Mouse (Mus musculus) hindbrain, embryonic 16.5 days (tissue): ENCODE data around the gene Ralgapb. TPM values are rescaled to one million over a fixed set of nuclear protein-coding genes. Genes with fewer than 3 reads are reported as not detected.
"Not testable (repeated sequence)": the region's sequence is repeated elsewhere in the genome, so short reads cannot be mapped to it uniquely, and the experiment has no call there.

Experiments
- ATAC-seq: fragments of 200-750 bp; cut with Nextera tagmentation; 2 replicates; pipeline ENCODE4 v1.8.0; 2017; ENCODE audit warnings: moderate TSS enrichment, moderate library complexity
- H3K27ac ChIP-seq: fragments of 300-500 bp; sonication (generic); 2 replicates; pipeline ENCODE4 v1.5.1; 2014; ENCODE audit warnings: low read depth, mild to moderate bottlenecking, control low read depth, low read length, moderate library complexity
- H3K27me3 ChIP-seq: fragments of 300-500 bp; sonication (generic); replicated peaks from 2 replicates; pipeline ENCODE4 v1.6.1; 2014; ENCODE audit warnings: low read length; ENCODE audit not compliant: control insufficient read depth, insufficient read depth
- H3K36me3 ChIP-seq: fragments of 300-500 bp; sonication (generic); 2 replicates; pipeline ENCODE4 v1.6.1; 2014; ENCODE audit warnings: mild to moderate bottlenecking, low read length, moderate library complexity, mixed read lengths; ENCODE audit not compliant: control insufficient read depth, insufficient read depth
- H3K4me1 ChIP-seq: fragments of 300-500 bp; sonication (generic); 2 replicates; pipeline ENCODE4 v1.6.1; 2014; ENCODE audit warnings: low read depth, low read length; ENCODE audit not compliant: control insufficient read depth, insufficient read depth
- H3K4me2 ChIP-seq: fragments of 300-500 bp; sonication (generic); 2 replicates; pipeline ENCODE4 v1.6.1; 2014; ENCODE audit warnings: mild to moderate bottlenecking, low read length, control low read depth, moderate library complexity
- H3K4me3 ChIP-seq: fragments of 300-500 bp; sonication (generic); 2 replicates; pipeline ENCODE4 v1.5.1; 2014; ENCODE audit warnings: mild to moderate bottlenecking, low read length, control low read depth, moderate library complexity
- H3K9ac ChIP-seq: fragments of 300-500 bp; sonication (generic); 2 replicates; pipeline ENCODE4 v1.6.1; 2014; ENCODE audit warnings: low read depth, mild to moderate bottlenecking, control low read depth, low read length, moderate library complexity
- H3K9me3 ChIP-seq: fragments of 300-500 bp; sonication (generic); 2 replicates; pipeline ENCODE4 v1.6.1; 2014; ENCODE audit warnings: mild to moderate bottlenecking, low read length, moderate library complexity; ENCODE audit not compliant: control insufficient read depth
- WGBS: fragments of 180-500 bp; shearing (Covaris S2); extraction: QIAGEN DNeasy Blood & Tissue Kit; methylation state at CpG from one replicate; pipeline ENCODE4 v1.1.7; 2014; 5-methylcytosine and 5-hydroxymethylcytosine counted together
- polyA plus RNA-seq: library from polyadenylated mRNA; unstranded; fragments of >200 nt; fragmentation: Nextera tagmentation; extraction: Ambion mirVana; gene quantifications from 2 replicates; pipeline ENCODE4 v1.2.1, GENCODE M21; 2015

Ralgapb gene
- polyA plus RNA-seq, 1 experiment from 2014 or later = 19.1 TPM

- ATAC-seq = no peak
- Histone ChIP-seq H3K27ac (no peak overlapping the region), H3K4me2 (no peak overlapping the region), H3K4me1 (no peaks in the 10 kb centered on the region), H3K9me3 (no peaks in the 10 kb centered on the region), H3K36me3 (peaks cover under 1% of the 10 kb centered on the region), H3K4me3 (no peak overlapping the region), H3K27me3 (no peaks in the 10 kb centered on the region), H3K9ac (no peak overlapping the region)
- 90% methylated on average over 7 of the region's 7 CpGs for WGBS
Measured at GRCm38 (mm10) chr2:158389421-158389820, 20.2 kb upstream of the Ralgapb start.

GRCm38 (mm10) chr2:158396369-158396768 is 13.3 kb upstream of the Ralgapb start:
- ATAC-seq = no peak
- no peak overlapping the region for H3K27ac ChIP-seq
- no peaks in the 10 kb centered on the region for H3K27me3 ChIP-seq
- H3K9me3 ChIP-seq = no peaks in the 10 kb centered on the region
- no peaks in the 10 kb centered on the region for H3K4me1 ChIP-seq
- no peak overlapping the region for H3K9ac ChIP-seq
- H3K4me2 ChIP-seq = no peak overlapping the region
- WGBS = 82% methylated on average over 6 of the region's 6 CpGs
- H3K4me3 ChIP-seq = no peak overlapping the region
- H3K36me3 ChIP-seq = no peaks in the 10 kb centered on the region

- H3K27me3 ChIP-seq, H3K9ac ChIP-seq, H3K9me3 ChIP-seq, H3K4me2 ChIP-seq, H3K4me1 ChIP-seq, H3K4me3 ChIP-seq, ATAC-seq, H3K36me3 ChIP-seq, H3K27ac ChIP-seq: not testable (repeated sequence)
- 71% methylated on average over 13 of the region's 13 CpGs for WGBS
Measured at GRCm38 (mm10) chr2:158397140-158397539, 12.5 kb upstream of the Ralgapb start.

GRCm38 (mm10) chr2:158402915-158403314 is 6.7 kb upstream of the Ralgapb start:
- Histone ChIP-seq H3K4me2 (no peak overlapping the region), H3K9me3 (no peaks in the 10 kb centered on the region), H3K36me3 (no peaks in the 10 kb centered on the region), H3K9ac (no peak overlapping the region), H3K27me3 (no peaks in the 10 kb centered on the region), H3K27ac (no peak overlapping the region), H3K4me3 (no peak overlapping the region), H3K4me1 (no peaks in the 10 kb centered on the region)
- 87% methylated on average over 7 of the region's 7 CpGs for WGBS
- no peak for ATAC-seq

GRCm38 (mm10) chr2:158408997-158409594 is 552 bp upstream of the Ralgapb start:
- Histone ChIP-seq H3K9ac (peak overlapping the region; percentile 56), H3K4me1 (peaks cover 17% of the 10 kb centered on the region), H3K36me3 (no peaks in the 10 kb centered on the region), H3K27ac (peak overlapping the region; percentile 64; the same call in 1 of the 2 replicates), H3K9me3 (no peaks in the 10 kb centered on the region), H3K4me3 (peak overlapping the region; percentile 70), H3K27me3 (no peaks in the 10 kb centered on the region), H3K4me2 (peak overlapping the region; percentile 62)
- WGBS = 20% methylated on average over 14 of the region's 14 CpGs
- no peak; the same call in 1 of the 2 replicates for ATAC-seq

GRCm38 (mm10) chr2:158410022-158411014 is 670 bp downstream of the Ralgapb start:
- H3K9ac ChIP-seq = peak overlapping the region; percentile 97
- no peaks in the 10 kb centered on the region for H3K27me3 ChIP-seq
- peaks cover 17% of the 10 kb centered on the region for H3K4me1 ChIP-seq
- no peaks in the 10 kb centered on the region for H3K36me3 ChIP-seq
- H3K27ac ChIP-seq = peak overlapping the region; percentile 94
- peak; percentile 31 for ATAC-seq
- 2% methylated on average over 46 of the region's 67 CpGs for whole genome bisulfite sequencing
- no peaks in the 10 kb centered on the region for H3K9me3 ChIP-seq
- H3K4me2 ChIP-seq = peak overlapping the region; percentile 93
- H3K4me3 ChIP-seq = peak overlapping the region; percentile 70

- no peak overlapping the region for H3K4me3 ChIP-seq
- no peaks in the 10 kb centered on the region for H3K36me3 ChIP-seq
- no peaks in the 10 kb centered on the region for H3K27me3 ChIP-seq
- peaks cover 17% of the 10 kb centered on the region for H3K4me1 ChIP-seq
- no peaks in the 10 kb centered on the region for H3K9me3 ChIP-seq
- H3K9ac ChIP-seq = no peak overlapping the region
- no peak overlapping the region for H3K4me2 ChIP-seq
- WGBS = 91% methylated on average over 2 of the region's 2 CpGs
- H3K27ac ChIP-seq = no peak overlapping the region
- ATAC-seq = no peak
Measured at GRCm38 (mm10) chr2:158413240-158413639, 3.6 kb downstream of the Ralgapb start.

- Histone ChIP-seq H3K27ac (no peak overlapping the region), H3K4me2 (no peak overlapping the region), H3K9me3 (no peaks in the 10 kb centered on the region), H3K4me3 (no peak overlapping the region), H3K36me3 (no peaks in the 10 kb centered on the region), H3K27me3 (no peaks in the 10 kb centered on the region), H3K4me1 (peaks cover 14% of the 10 kb centered on the region), H3K9ac (no peak overlapping the region)
- WGBS = 79% methylated on average over 1 of the region's 1 CpGs
- no peak for ATAC-seq
Measured at GRCm38 (mm10) chr2:158415826-158416225, 6.2 kb downstream of the Ralgapb start.

GRCm38 (mm10) chr2:158418663-158419062 is 9.0 kb downstream of the Ralgapb start:
- WGBS = 100% methylated on average over 1 of the region's 1 CpGs
- Histone ChIP-seq H3K36me3 (no peaks in the 10 kb centered on the region), H3K27me3 (no peaks in the 10 kb centered on the region), H3K9me3 (no peaks in the 10 kb centered on the region), H3K27ac (no peak overlapping the region), H3K4me2 (no peak overlapping the region), H3K4me3 (no peak overlapping the region), H3K9ac (no peak overlapping the region), H3K4me1 (no peaks in the 10 kb centered on the region)
- ATAC-seq = no peak
